Mouse (Mus musculus): ENCODE measurements around the gene Spag4. TPM values are rescaled to one million over a fixed set of nuclear protein-coding genes. Genes with fewer than 3 reads are reported as not detected.
"Not testable (repeated sequence)": the region's sequence is repeated elsewhere in the genome, so short reads cannot be mapped to it uniquely, and the experiment has no call there.

The Spag4 gene
- polyA plus RNA-seq, 1 experiment from 2014 or later, result 4.6 TPM

GRCm38 (mm10) chr2:156084541-156084940 lies 19.6 kb downstream of the Spag4 start:
- no peaks in the 10 kb centered on the region for H3K4me1 ChIP-seq (ENCODE audit: control insufficient read depth, insufficient read depth, low read length)
- no peaks in the 10 kb centered on the region for H3K27me3 ChIP-seq (replicated peaks; ENCODE audit: control insufficient read depth, insufficient read depth, low read length)
- H3K9ac ChIP-seq (ENCODE audit: low read length), result no peak overlapping the region
- H3K4me2 ChIP-seq (ENCODE audit: low read length), result no peak overlapping the region
- no peaks in the 10 kb centered on the region for H3K9me3 ChIP-seq (replicated peaks; ENCODE audit: control insufficient read depth, low read length)
- ATAC-seq (no peak), DNase-seq (ENCODE audit: low spot score) (no peak)
- H3K36me3 ChIP-seq (ENCODE audit: control insufficient read depth, insufficient read depth, low read length), result peaks cover 1% of the 10 kb centered on the region
- WGBS, result 94% methylated on average over 3 of the region's 3 CpGs
- no peak overlapping the region for H3K27ac ChIP-seq (ENCODE audit: low read depth, low read length)
- no peak overlapping the region for H3K4me3 ChIP-seq (ENCODE audit: low read depth, low read length)

GRCm38 (mm10) chr2:156087391-156088110 lies 22.6 kb downstream of the Spag4 start:
- WGBS, result 90% methylated on average over 7 of the region's 7 CpGs
- DNase-seq (ENCODE audit: low spot score) (no peak), ATAC-seq (no peak)
- Histone ChIP-seq H3K9me3 (replicated peaks; ENCODE audit: control insufficient read depth, low read length) (no peaks in the 10 kb centered on the region), H3K27ac (ENCODE audit: low read depth, low read length) (no peak overlapping the region), H3K27me3 (replicated peaks; ENCODE audit: control insufficient read depth, insufficient read depth, low read length) (no peaks in the 10 kb centered on the region), H3K36me3 (ENCODE audit: control insufficient read depth, insufficient read depth, low read length) (peaks cover 6% of the 10 kb centered on the region), H3K4me1 (ENCODE audit: control insufficient read depth, insufficient read depth, low read length) (no peaks in the 10 kb centered on the region; the same call in 1 of the 2 replicates), H3K4me3 (ENCODE audit: low read depth, low read length) (no peak overlapping the region), H3K9ac (ENCODE audit: low read length) (no peak overlapping the region), H3K4me2 (ENCODE audit: low read length) (no peak overlapping the region)

GRCm38 (mm10) chr2:156089799-156090198 lies 24.8 kb downstream of the Spag4 start:
- Histone ChIP-seq H3K36me3 (ENCODE audit: control insufficient read depth, insufficient read depth, low read length) (peaks cover 12% of the 10 kb centered on the region), H3K27ac (ENCODE audit: low read depth, low read length) (no peak overlapping the region), H3K9me3 (replicated peaks; ENCODE audit: control insufficient read depth, low read length) (no peaks in the 10 kb centered on the region), H3K4me3 (ENCODE audit: low read depth, low read length) (no peak overlapping the region), H3K9ac (ENCODE audit: low read length) (no peak overlapping the region), H3K4me1 (ENCODE audit: control insufficient read depth, insufficient read depth, low read length) (no peaks in the 10 kb centered on the region; the same call in 1 of the 2 replicates), H3K27me3 (replicated peaks; ENCODE audit: control insufficient read depth, insufficient read depth, low read length) (no peaks in the 10 kb centered on the region), H3K4me2 (ENCODE audit: low read length) (no peak overlapping the region)
- 31% methylated on average over 1 of the region's 1 CpGs for WGBS
- peak; percentile 48 for DNase-seq (ENCODE audit: low spot score)
- ATAC-seq, result peak; percentile 15; the same call in 1 of the 2 replicates

GRCm38 (mm10) chr2:156091926-156092325 lies 27.0 kb downstream of the Spag4 start:
- Histone ChIP-seq H3K9ac (ENCODE audit: low read length) (no peak overlapping the region), H3K36me3 (ENCODE audit: control insufficient read depth, insufficient read depth, low read length) (peaks cover 32% of the 10 kb centered on the region), H3K4me3 (ENCODE audit: low read depth, low read length) (no peak overlapping the region), H3K9me3 (replicated peaks; ENCODE audit: control insufficient read depth, low read length) (no peaks in the 10 kb centered on the region), H3K4me2 (ENCODE audit: low read length) (no peak overlapping the region), H3K4me1 (ENCODE audit: control insufficient read depth, insufficient read depth, low read length) (no peaks in the 10 kb centered on the region; the same call in 1 of the 2 replicates), H3K27ac (ENCODE audit: low read depth, low read length) (no peak overlapping the region), H3K27me3 (replicated peaks; ENCODE audit: control insufficient read depth, insufficient read depth, low read length) (no peaks in the 10 kb centered on the region)
- no peak for DNase-seq (ENCODE audit: low spot score)
- WGBS, result 80% methylated on average over 5 of the region's 5 CpGs
- no peak for ATAC-seq

GRCm38 (mm10) chr2:156110627-156111357 lies 45.8 kb downstream of the Spag4 start:
- DNase-seq (ENCODE audit: low spot score), result peak; percentile 63
- WGBS, result 1% methylated on average over 16 of the region's 16 CpGs
- Histone ChIP-seq H3K9ac (ENCODE audit: low read length) (peak overlapping the region; percentile 97), H3K36me3 (ENCODE audit: control insufficient read depth, insufficient read depth, low read length) (no peaks in the 10 kb centered on the region), H3K4me1 (ENCODE audit: control insufficient read depth, insufficient read depth, low read length) (peaks cover 9% of the 10 kb centered on the region), H3K27ac (ENCODE audit: low read depth, low read length) (peak overlapping the region; percentile 93), H3K4me2 (ENCODE audit: low read length) (peak overlapping the region; percentile 75), H3K27me3 (replicated peaks; ENCODE audit: control insufficient read depth, insufficient read depth, low read length) (no peaks in the 10 kb centered on the region), H3K4me3 (ENCODE audit: low read depth, low read length) (peak overlapping the region; percentile 77), H3K9me3 (replicated peaks; ENCODE audit: control insufficient read depth, low read length) (no peaks in the 10 kb centered on the region)
- peak; percentile 61 for ATAC-seq

- Histone ChIP-seq H3K4me2 (ENCODE audit: low read length) (peak within 1 kb of the TSS; percentile 75), H3K9me3 (replicated peaks; ENCODE audit: control insufficient read depth, low read length) (no peaks in the 10 kb centered on the region), H3K27me3 (replicated peaks; ENCODE audit: control insufficient read depth, insufficient read depth, low read length) (no peaks in the 10 kb centered on the region), H3K27ac (ENCODE audit: low read depth, low read length) (peak within 1 kb of the TSS; percentile 93), H3K4me3 (ENCODE audit: low read depth, low read length) (peak within 1 kb of the TSS; percentile 77), H3K36me3 (ENCODE audit: control insufficient read depth, insufficient read depth, low read length) (no peaks in the 10 kb centered on the region), H3K4me1 (ENCODE audit: control insufficient read depth, insufficient read depth, low read length) (peaks cover 9% of the 10 kb centered on the region), H3K9ac (ENCODE audit: low read length) (peak within 1 kb of the TSS; percentile 97)
- ATAC-seq (peak; percentile 96), DNase-seq (ENCODE audit: low spot score) (peak; percentile 96)
- under 1% methylated on average over 70 of the region's 74 CpGs for WGBS
These were observed 46.5 kb downstream of the Spag4 start, which contains the start of the genes Cpne1 and Rbm12 for GRCm38 (mm10) chr2:156111358-156112079. TSS of gene Cpne1 (minus strand) at chr2:156111965. TSS of gene Rbm12 (minus strand) at chr2:156111978.

- H3K9me3 ChIP-seq (replicated peaks; ENCODE audit: control insufficient read depth, low read length); H3K36me3 ChIP-seq (ENCODE audit: control insufficient read depth, insufficient read depth, low read length); H3K27me3 ChIP-seq (replicated peaks; ENCODE audit: control insufficient read depth, insufficient read depth, low read length); H3K4me1 ChIP-seq (ENCODE audit: control insufficient read depth, insufficient read depth, low read length); DNase-seq (ENCODE audit: low spot score); ATAC-seq: not testable (repeated sequence)
- Histone ChIP-seq H3K9ac (ENCODE audit: low read length) (peak overlapping the region; percentile 97; the same call in 1 of the 2 replicates), H3K27ac (ENCODE audit: low read depth, low read length) (peak overlapping the region; percentile 93; the same call in 1 of the 2 replicates), H3K4me3 (ENCODE audit: low read depth, low read length) (peak overlapping the region; percentile 77), H3K4me2 (ENCODE audit: low read length) (peak overlapping the region; percentile 49)
- 19% methylated on average over 5 of the region's 5 CpGs for WGBS
These were observed 47.1 kb downstream of the Spag4 start for GRCm38 (mm10) chr2:156112080-156112423.

GRCm38 (mm10) chr2:156119566-156119965 lies 54.6 kb downstream of the Spag4 start:
- no peak overlapping the region for H3K4me3 ChIP-seq (ENCODE audit: low read depth, low read length)
- H3K9ac ChIP-seq (ENCODE audit: low read length), result no peak overlapping the region
- ATAC-seq (no peak), DNase-seq (ENCODE audit: low spot score) (no peak)
- no peaks in the 10 kb centered on the region for H3K9me3 ChIP-seq (replicated peaks; ENCODE audit: control insufficient read depth, low read length)
- no peak overlapping the region for H3K4me2 ChIP-seq (ENCODE audit: low read length)
- H3K27me3 ChIP-seq (replicated peaks; ENCODE audit: control insufficient read depth, insufficient read depth, low read length), result no peaks in the 10 kb centered on the region
- H3K27ac ChIP-seq (ENCODE audit: low read depth, low read length), result no peak overlapping the region
- H3K36me3 ChIP-seq (ENCODE audit: control insufficient read depth, insufficient read depth, low read length), result peaks cover 12% of the 10 kb centered on the region
- no peaks in the 10 kb centered on the region for H3K4me1 ChIP-seq (ENCODE audit: control insufficient read depth, insufficient read depth, low read length)

All from forebrain, embryonic 14.5 days (tissue).